Mouse (Mus musculus) small intestine, adult 2 months (tissue): ENCODE results near the gene Liph. TPM values are rescaled to one million over a fixed set of nuclear protein-coding genes. Genes with fewer than 3 reads are reported as not detected.
A peak's percentile ranks its signal among the peaks of the same experiment; 100 is the strongest.
"Not testable (repeated sequence)": the region's sequence is repeated elsewhere in the genome, so short reads cannot be mapped to it uniquely, and the experiment has no call there.

Source experiments
- H3K27ac ChIP-seq: fragments of 200-500 bp; 2 replicates; pipeline ENCODE4 v1.5.1; 2012; ENCODE audit warnings: low read depth, low read length, control low read depth, inconsistent platforms; ENCODE audit not compliant: insufficient read depth
- H3K27me3 ChIP-seq: fragments of 200-500 bp; 2 replicates; pipeline ENCODE4 v1.6.1; 2012; ENCODE audit warnings: mild to moderate bottlenecking, moderate library complexity, low read length, inconsistent platforms; ENCODE audit not compliant: control insufficient read depth, insufficient read depth
- H3K36me3 ChIP-seq: fragments of 200-500 bp; 2 replicates; pipeline ENCODE4 v1.6.1; 2012; ENCODE audit warnings: mild to moderate bottlenecking, low read length, control low read depth, inconsistent platforms; ENCODE audit not compliant: control insufficient read depth, insufficient read depth
- H3K4me1 ChIP-seq: fragments of 200-500 bp; 2 replicates; pipeline ENCODE4 v1.6.1; 2012; ENCODE audit warnings: low read length, inconsistent platforms, mixed read lengths; ENCODE audit not compliant: control insufficient read depth, insufficient read depth, insufficient read length
- H3K4me3 ChIP-seq: fragments of 200-500 bp; 2 replicates; pipeline ENCODE4 v1.5.1; 2012; ENCODE audit warnings: low read depth, mild to moderate bottlenecking, control low read depth, inconsistent platforms, low read length, moderate library complexity
- CTCF ChIP-seq: fragments of 200-500 bp; IDR thresholded peaks from 2 replicates; pipeline ENCODE4 v1.5.1; 2012; ENCODE audit warnings: low read depth, mild to moderate bottlenecking, control low read depth, inconsistent platforms, low read length, moderate library complexity, mixed read lengths; ENCODE audit not compliant: insufficient replicate concordance, insufficient read length; ENCODE audit errors: extremely low read depth
- POLR2A ChIP-seq: fragments of 200-500 bp; IDR thresholded peaks from 2 replicates; pipeline ENCODE4 v1.6.1; 2012; ENCODE audit warnings: low read depth, mild to moderate bottlenecking, control low read depth, inconsistent platforms, low read length, moderate library complexity
- WGBS: fragments of 180-500 bp; shearing (Covaris S2); methylation state at CpG from one replicate; pipeline ENCODE4 v1.1.7; 2018; 5-methylcytosine and 5-hydroxymethylcytosine counted together
- polyA plus RNA-seq: library from polyadenylated mRNA; depleted of rRNA; stranded (reverse); fragments of >200 nt; gene quantifications from 2 replicates; pipeline ENCODE4 v1.2.3, GENCODE M21; 2012

Gene Liph
- polyA plus RNA-seq, 1 experiment: 43.3 TPM

GRCm38 (mm10) chr16:21996402-21996801, 939 bp upstream of the Liph start:
- no peaks in the 10 kb centered on the region for H3K27me3 ChIP-seq
- no peaks in the 10 kb centered on the region for H3K36me3 ChIP-seq
- TF ChIP-seq CTCF (no peak), POLR2A (no peak)
- H3K27ac ChIP-seq: peak overlapping the region; percentile 84
- 24% methylated on average over 4 of the region's 4 CpGs for WGBS
- H3K4me3 ChIP-seq: no peak overlapping the region
- peaks cover 10% of the 10 kb centered on the region; the same call in 1 of the 2 replicates for H3K4me1 ChIP-seq

- Histone ChIP-seq H3K27me3 (no peaks in the 10 kb centered on the region), H3K27ac (no peak overlapping the region), H3K4me3 (no peak overlapping the region), H3K4me1 (peaks cover 6% of the 10 kb centered on the region; the same call in 1 of the 2 replicates), H3K36me3 (no peaks in the 10 kb centered on the region)
- 38% methylated on average over 2 of the region's 2 CpGs for WGBS
- no peak for TF ChIP-seq POLR2A
- TF ChIP-seq CTCF: no peak
Measured at GRCm38 (mm10) chr16:21991774-21992173, 3.7 kb downstream of the Liph start.

GRCm38 (mm10) chr16:21990893-21991292, 4.6 kb downstream of the Liph start:
- not testable (repeated sequence) for H3K27ac ChIP-seq, H3K27me3 ChIP-seq, H3K36me3 ChIP-seq, H3K4me1 ChIP-seq, H3K4me3 ChIP-seq

- WGBS: 72% methylated on average over 5 of the region's 5 CpGs
- no peak for TF ChIP-seq POLR2A
- no peak overlapping the region for H3K27ac ChIP-seq
- no peak overlapping the region for H3K4me3 ChIP-seq
- no peaks in the 10 kb centered on the region; the same call in 1 of the 2 replicates for H3K36me3 ChIP-seq
- H3K27me3 ChIP-seq: no peaks in the 10 kb centered on the region
- H3K4me1 ChIP-seq: peaks cover 4% of the 10 kb centered on the region; the same call in 1 of the 2 replicates
Measured at GRCm38 (mm10) chr16:21987956-21988355, 7.5 kb downstream of the Liph start.

- 22% methylated on average over 3 of the region's 3 CpGs for WGBS
- Histone ChIP-seq H3K27me3 (no peaks in the 10 kb centered on the region), H3K27ac (no peak overlapping the region), H3K4me1 (peaks cover 2% of the 10 kb centered on the region; the same call in 1 of the 2 replicates), H3K36me3 (no peaks in the 10 kb centered on the region; the same call in 1 of the 2 replicates), H3K4me3 (no peak overlapping the region)
- TF ChIP-seq POLR2A (no peak), CTCF (no peak)
Measured at GRCm38 (mm10) chr16:21986191-21986590, 9.3 kb downstream of the Liph start.

- TF ChIP-seq CTCF (no peak), POLR2A (no peak)
- Histone ChIP-seq H3K4me3 (no peak overlapping the region), H3K27me3 (no peaks in the 10 kb centered on the region), H3K27ac (no peak overlapping the region), H3K4me1 (no peaks in the 10 kb centered on the region), H3K36me3 (no peaks in the 10 kb centered on the region; the same call in none of the 2 replicates)
- 96% methylated on average over 12 of the region's 12 CpGs for WGBS
Measured at GRCm38 (mm10) chr16:21984091-21984490, 11.4 kb downstream of the Liph start.

- H3K27ac ChIP-seq: no peak overlapping the region
- H3K4me3 ChIP-seq: no peak overlapping the region
- 93% methylated on average over 4 of the region's 4 CpGs for WGBS
- H3K36me3 ChIP-seq: no peaks in the 10 kb centered on the region; the same call in none of the 2 replicates
- TF ChIP-seq CTCF: no peak
- TF ChIP-seq POLR2A: no peak
- H3K27me3 ChIP-seq: no peaks in the 10 kb centered on the region
- H3K4me1 ChIP-seq: no peaks in the 10 kb centered on the region
Measured at GRCm38 (mm10) chr16:21983581-21983980, 11.9 kb downstream of the Liph start.

GRCm38 (mm10) chr16:21983146-21983545, 12.3 kb downstream of the Liph start:
- 97% methylated on average over 9 of the region's 9 CpGs for WGBS
- no peaks in the 10 kb centered on the region for H3K27me3 ChIP-seq
- TF ChIP-seq POLR2A: no peak
- no peaks in the 10 kb centered on the region; the same call in none of the 2 replicates for H3K36me3 ChIP-seq
- no peak overlapping the region for H3K4me3 ChIP-seq
- no peak overlapping the region for H3K27ac ChIP-seq
- no peaks in the 10 kb centered on the region for H3K4me1 ChIP-seq
